Mouse (Mus musculus): Measurements from ENCODE around the gene Opa3. TPM values are rescaled to one million over a fixed set of nuclear protein-coding genes. Genes with fewer than 3 reads are reported as not detected.

Gene Opa3
- total RNA-seq, 2 experiments from 2014 or later: 54.7 to 60.0 TPM

DNA sequence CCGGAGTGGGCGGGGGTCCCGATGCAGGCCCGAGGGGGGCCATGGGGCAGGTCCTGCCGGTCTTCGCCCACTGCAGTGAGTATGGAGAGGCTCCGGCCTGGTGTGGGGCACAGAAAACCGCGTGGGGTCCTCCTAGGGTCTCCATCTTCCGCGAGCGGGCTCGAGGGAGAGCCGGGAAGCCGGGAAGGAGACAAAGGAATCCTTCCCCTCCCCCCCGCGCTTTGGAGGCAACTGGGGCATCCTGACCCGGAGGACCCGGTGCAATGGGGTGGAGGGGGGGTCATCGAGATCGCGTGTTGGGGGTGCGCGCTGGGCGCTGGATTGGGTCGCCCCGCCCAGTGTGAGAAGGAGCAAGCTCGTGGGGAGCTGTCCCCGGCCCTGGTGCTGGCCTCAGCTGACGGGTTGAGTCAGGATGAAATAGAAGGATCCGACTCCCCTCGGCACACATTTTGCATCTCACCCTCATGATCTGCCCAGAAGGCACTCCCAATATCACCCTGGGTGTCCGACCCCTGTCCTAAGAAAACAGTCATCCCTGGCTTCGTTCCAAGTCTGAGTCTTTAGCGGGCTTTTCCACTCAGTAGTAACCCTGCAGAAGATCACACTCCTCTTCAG is 54.8 kb downstream of the Opa3 start:
- peak; percentile 79 for DNase-seq

DNA sequence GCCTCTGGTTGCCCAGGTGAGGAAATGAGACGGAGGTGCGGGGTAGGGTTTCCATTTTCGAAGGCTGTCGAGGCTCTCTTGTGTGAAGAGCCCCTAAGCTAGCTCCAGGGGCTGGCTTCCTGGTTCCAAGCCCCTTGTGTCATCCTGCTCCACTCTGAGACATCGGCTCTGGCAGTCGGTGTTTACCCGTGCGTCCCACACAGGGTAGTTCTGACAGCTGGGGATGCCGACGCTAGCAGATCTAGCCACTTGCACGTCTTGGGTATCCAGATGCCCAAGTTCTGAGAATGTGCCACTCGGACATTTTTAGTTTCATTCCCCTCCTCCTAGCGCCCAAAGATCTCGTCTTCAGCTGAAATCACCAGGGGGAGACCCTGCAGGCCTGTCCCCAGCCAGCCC is 55.3 kb downstream of the Opa3 start:
- no peak for DNase-seq

DNA sequence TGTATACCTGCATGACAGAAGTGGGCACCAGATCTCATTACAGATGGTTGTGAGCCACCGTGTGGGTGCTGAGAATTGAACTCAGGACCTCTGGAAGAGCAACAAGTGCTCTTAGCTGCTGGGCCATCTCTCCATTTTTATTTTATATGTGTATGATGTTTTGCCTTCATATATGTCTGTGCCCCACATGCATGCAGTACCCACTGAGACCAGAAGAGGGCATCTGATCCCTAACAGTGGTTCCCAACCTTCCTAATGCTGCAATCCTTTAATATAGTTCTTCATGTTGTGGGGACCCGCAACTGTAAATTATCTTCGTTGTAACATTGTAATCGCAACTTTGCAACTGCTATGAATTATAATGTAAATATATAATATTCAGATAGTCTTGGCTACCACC is 56.6 kb downstream of the Opa3 start:
- peak; percentile 80 for DNase-seq

DNA sequence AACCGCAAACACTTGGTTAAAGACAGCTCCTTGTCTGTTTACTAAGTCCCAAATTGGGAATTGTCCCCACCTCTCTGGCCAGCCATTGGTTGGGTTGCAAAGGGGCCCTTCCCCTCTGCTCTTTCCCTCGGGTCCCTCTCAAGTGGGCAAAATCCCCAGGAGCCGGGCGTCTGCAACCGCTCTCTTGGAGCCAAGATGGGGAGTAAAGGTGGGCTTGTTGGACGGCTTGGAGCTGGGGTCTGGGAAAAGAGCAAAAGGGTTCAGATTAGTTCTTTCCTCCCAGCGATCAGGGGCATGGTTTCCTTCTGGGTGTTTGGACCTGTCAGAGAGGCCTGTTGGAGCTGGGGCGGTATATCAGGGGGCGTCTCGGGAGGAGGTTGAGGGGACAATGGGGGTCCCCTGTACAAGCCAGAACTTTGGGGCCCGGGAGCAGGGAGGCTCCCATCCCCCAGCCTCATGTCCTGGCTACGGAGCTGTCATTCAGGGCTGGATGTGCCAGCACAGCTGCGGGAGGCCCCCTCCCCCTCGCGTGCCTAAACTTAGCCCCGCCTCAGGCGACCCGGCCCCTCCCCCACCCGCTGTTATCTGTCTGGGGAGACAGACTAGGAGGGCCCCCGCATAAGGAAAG is 62.9 kb downstream of the Opa3 start:
- peak; percentile 67 for DNase-seq

DNA sequence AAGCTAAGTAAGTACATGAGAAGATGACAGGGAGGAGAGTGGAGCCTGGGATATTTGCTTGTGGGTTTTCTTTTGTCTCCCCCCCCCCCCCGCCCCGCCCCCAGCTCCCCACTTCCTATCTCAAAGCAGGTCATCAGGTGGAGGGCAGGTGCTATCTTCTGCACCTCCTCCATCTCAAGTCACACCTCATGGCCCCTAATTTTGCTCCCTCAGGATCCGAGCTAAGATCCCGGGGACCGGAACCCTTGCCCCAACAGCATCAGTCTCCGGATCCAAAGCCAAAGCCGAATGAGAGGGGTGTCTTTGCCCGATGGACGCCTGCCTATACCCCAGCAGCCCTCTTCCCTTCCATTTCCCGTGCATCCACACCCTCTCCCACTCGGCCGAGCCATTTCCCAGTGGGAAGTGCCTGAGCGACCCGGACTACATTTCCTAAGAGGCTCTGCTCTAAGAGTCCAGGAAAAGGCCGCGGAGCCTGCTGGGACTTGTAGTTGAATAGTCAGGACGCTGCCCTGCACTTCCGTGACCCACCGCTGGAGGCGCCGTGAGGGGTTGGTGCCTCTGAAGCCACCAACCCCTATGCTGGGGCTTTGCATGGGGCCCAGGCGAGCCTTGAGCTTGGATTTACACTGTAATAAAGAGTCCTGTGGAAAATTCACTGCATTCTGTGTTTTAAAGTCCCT is 67.5 kb downstream of the Opa3 start:
- peak; percentile 99 for DNase-seq

DNA sequence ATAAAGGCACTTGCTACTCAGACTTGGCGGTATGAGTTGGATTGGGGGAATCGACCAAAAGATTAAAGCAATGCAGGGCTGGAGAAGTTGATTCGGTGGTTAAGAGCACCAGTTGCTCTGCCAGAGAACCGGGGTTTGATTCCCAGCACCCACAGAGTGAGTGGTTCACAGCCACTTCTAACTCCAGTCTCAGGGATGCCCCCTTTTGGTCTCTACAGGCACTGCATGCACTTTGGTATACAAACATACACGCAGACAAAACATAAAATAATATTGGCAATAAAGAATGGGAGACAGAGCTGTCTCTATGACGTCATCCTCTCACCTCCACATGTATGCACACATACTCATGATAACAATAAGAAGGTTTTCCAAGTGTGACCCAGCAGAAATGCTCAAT is 68.9 kb downstream of the Opa3 start:
- no peak for DNase-seq

DNA sequence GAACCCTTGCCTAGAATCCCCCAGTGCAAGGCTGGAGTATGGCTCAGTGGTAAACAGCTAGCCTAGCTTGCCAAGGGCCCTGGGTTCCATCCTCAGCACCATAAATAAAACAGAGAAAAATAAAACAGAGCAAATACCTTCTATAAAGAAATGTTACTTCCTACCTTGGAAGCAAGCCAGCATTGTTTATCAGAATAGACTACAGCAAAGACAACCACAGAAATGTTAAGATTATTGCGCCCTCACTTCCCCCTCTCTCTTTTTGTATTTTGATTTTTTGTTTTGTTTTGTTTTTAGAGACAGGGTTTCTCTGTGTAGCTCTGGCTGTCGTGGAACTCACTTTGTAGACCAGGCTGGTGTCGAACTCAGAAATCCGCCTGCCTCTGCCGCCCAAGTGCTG is 69.7 kb downstream of the Opa3 start:
- no peak for DNase-seq

DNA sequence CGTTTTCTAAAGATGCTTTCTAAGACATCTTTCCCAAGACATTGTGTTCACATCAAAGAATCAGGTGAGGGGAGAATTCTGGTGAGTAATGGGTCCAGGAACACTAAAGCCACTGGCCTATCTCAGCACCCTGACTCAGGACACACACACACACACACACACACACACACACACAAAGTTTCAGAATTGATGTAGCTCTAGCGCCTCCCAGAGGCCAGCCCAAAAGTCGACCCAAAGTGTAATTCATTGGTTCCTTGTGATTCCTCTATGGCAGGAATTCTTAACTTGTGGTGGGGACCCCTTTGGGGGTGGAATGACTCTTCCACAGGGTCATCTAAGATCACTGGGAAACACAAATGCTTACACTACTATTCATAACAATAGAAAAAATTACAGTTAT is 71.1 kb downstream of the Opa3 start:
- DNase-seq: peak; percentile 70

DNA sequence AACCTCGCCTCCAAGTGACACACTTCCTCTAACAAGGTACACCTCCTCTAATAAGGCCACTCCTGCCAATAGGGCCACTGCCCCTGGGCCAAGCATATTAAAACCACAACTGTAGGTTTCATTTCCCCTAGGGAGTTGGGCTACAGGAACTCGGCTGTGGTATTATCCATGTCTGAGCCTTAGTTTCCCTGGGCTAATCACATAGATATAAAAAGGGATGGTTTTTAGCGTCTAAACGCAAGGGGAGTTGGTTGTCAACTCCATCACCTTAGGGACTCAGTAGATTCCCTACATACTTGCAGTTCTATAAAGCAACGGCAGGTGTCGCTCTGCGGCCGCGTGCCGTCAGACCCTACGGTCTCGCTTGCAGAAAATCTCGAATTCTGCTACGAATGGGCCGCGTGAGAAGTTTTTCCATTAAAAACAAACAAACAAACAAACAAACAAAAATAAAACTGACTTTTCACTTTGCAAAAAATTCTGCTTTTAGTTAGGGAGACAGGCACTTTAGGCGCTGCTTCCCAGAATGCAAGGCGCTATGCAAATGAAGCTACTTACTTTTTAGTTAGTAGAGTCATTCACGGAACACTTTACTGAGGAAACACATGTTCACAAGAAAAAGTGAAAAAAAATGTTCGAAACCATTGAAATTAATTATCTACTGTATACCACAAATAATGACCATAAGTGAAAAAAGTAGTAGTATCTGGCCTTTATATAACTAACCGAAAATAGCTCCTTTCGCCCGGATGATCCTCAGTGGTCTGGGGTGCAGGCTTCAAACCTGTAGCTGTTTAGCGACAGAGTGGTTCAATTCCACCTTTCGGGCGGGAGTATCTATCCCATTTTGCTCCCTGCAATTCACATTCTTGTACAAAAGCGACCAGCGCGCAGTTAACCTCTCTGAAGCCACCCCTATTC is 72.6 kb downstream of the Opa3 start:
- DNase-seq: peak; percentile 90

DNA sequence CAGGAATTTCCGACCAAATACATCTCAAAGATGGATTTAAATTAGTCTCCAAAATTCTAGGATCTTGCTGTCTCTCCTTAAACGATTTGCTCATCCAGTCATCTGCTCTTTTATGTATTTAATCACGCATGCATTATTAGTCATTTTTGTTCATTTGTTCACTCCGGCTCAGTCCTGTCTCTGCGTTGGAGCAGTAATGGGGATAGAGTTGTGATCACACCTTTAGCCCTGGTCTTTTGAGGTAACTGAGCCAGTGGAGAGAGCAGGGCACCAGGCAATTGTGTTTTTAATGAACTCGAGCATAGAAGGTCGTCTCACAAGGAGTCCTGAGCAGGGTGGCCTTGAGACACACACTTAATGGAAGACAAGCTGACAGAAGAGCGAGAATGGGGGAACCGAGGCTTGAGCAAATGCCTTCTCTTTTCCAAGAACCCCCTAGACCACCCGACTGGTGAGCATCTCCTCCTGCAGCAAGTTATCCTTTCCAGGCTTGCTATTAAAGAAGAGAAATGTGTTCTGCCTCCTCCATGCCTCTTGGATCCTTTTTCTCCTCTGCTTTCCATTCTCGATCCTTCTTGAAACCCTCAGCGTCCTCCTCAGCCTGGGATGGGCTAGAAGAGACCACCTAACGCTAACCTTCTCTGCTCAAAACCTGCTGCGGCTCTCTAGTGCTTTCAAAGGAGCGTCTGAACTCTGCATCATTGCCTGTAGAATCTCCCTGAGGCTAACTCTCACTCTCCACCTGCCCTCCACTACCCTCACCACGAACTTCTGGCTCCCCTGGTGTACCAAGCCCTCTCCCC is 73.5 kb downstream of the Opa3 start:
- DNase-seq: no peak

DNA sequence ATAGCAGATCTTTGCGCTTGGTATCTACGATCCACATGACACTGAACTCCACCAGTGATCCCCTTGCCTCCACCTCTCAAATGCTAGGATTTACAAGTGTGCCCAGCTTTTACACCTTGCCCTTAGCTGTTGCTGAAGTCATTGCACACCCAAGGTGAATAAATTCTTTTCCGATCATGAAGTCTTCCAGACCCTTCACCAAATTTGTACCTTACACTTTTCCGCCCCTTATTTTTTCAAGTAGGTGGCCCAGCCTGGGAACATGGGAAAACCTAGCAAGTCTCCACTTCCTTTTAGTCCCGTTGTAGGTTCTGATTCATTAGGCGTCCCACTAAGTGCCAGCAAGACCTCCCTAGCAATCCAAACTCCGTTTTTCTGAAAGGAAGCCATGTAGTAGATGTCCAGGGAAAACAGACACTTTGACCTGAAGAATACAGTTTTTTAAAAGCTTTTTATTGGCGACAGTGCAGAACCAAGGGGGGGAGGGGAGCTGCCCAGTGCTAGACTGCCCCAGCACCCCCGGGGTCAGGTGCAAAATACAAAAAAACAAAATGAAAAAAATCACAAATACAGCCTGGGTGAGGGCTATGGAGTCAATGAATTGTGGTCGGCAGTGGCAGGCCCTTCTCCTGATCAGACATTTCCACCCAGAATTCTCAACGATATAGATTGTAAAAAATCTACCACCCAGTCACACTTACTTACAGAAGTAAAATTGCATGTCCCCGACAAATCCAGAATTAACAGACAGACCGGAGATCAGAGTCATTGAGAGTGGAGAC is 74.3 kb downstream of the Opa3 start:
- DNase-seq: no peak

DNA sequence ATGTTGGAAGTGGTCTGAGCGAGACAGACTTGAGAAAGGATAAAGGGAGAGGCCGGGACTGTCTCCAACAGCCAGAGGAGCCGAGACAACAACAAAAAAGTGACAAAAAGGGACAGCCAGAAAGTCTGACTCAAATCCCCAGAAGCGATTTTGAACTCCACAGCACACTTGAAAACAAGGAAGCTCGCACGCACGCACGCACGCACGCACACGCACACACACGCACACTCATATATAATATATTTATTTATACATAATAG is 74.8 kb downstream of the Opa3 start:
- DNase-seq: no peak

DNA sequence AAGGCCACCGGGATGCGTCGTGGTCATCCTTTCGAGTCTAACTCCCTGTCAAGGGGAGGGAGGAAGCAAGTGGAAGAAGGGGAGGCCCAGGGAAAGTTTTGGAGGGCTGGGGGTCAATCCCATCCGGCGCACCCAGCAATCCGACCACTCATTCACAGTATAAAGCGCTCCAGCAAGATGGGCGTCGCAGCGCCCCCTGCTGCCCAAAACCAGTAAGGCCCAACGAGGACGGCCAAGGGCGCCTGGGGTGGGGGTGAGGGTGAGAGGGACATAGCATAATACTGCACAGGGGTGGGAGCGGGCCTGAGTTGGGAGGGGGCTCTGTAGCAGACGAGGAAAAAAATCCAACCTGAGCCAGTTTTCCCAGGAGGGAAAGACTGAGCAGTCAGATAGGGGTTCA is 75.6 kb downstream of the Opa3 start:
- DNase-seq: peak; percentile 91

DNA sequence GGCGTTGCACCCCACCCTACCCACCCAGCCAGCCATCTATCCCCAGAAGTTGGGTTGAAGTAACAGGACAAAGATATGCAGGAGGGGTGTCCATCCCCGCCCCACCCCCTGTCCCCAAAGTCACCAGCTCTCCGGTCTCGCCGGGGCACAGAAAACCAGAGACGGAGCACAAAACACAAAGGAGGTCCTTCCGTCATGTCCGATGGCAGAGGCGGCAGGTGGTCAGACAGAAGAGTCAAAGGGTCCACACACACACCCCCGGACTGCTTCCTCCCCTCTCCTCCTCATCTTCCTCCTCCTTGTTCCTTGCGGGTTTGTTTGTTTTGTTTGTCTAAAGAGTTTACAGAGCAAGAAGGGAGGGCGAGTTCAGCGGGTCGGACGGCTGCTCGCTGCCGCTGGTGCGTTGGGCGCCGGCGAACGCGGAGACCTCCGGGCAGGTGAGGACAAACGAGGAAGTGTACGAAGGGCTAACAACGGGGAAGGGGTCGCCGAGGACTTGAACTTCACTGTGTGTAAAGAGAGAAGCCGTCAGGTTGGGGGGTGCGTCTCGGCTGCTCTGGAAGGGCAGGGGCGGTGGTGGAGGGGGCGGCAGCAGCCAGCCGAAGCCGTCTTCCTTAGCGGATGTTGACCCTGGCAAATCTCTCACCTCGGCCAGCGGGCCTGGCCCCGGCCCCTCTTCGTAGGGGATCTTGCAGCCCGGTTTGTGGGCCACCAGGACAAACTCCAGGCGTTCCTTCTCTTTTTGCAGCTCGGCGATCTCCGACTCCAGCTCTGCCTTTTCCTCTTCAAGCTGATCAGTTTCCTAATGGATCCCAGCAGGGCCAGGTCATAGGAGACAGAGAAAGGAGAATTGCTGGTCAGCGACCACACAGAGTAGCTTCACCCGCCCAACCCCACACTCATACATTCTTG is 76.6 kb downstream of the Opa3 start:
- DNase-seq: peak; percentile 14

DNA sequence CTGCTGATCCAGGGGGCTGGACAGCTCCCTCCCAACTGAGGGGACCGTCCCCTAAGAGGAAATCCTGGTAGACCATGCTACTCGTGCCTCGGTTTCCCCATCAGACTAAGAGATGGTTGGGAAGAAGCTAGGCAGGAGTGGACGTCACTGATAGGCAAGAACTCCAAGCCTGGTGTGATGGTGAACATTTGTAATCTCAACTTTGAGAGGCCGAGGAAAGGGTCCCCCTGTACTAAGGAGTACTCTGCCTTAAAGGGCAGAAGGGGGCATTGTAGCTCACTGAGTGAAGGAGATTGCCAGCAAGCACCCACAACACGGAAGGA is 77.2 kb downstream of the Opa3 start:
- no peak for DNase-seq

Small RNAs within 50 kb of the gene (microRNA-seq; reads per million reads assigned to microRNA genes)
- gene Mir330: 786 to 842 reads per million in 2 experiments

Other genes starting within 250 kb of the Opa3 start
- gene Nanos2, start 240.9 kb upstream of the Opa3 start, total RNA-seq (2021): under 1 TPM in 1 of 2 experiments, not detected in 1; 0.23 TPM
- gene Mypop, start 237.1 kb upstream of the Opa3 start, total RNA-seq (2021): 1 to 10 TPM; 1.4 to 1.5 TPM
- 10 to 100 TPM; 27.3 to 32.3 TPM for gene Irf2bp1, start 224.3 kb upstream of the Opa3 start, total RNA-seq (2021)
- not detected for gene Foxa3, start 204.8 kb upstream of the Opa3 start, total RNA-seq (2021)
- 10 to 100 TPM; 57.3 to 62.5 TPM for gene Sympk, start 204.0 kb upstream of the Opa3 start, total RNA-seq (2021)
- gene Rsph6a, start 173.6 kb upstream of the Opa3 start, total RNA-seq (2021): not detected
- 10 to 100 TPM; 60.3 to 62.9 TPM for gene Dmwd, start 152.1 kb upstream of the Opa3 start, total RNA-seq (2021)
- gene Dmpk, start 144.5 kb upstream of the Opa3 start, total RNA-seq (2021): 100 to 1,000 TPM; 188 to 201 TPM
- gene Six5, start 133.7 kb upstream of the Opa3 start, total RNA-seq (2021): 10 to 100 TPM; 10.3 to 10.4 TPM
- gene Gm4969, start 110.0 kb upstream of the Opa3 start, total RNA-seq (2021): under 1 TPM; 0.33 to 0.56 TPM
- 1 to 10 TPM; 5.5 to 7.2 TPM for gene Fbxo46, start 108.5 kb upstream of the Opa3 start, total RNA-seq (2021)
- gene Qpctl, start 79.0 kb upstream of the Opa3 start, total RNA-seq (2021): 1 to 10 TPM; 6.9 to 7.7 TPM
- 10 to 100 TPM; 95.2 to 99.9 TPM for gene Snrpd2, start 78.6 kb upstream of the Opa3 start, total RNA-seq (2021)
- 1 to 10 TPM; 1.3 TPM for gene Gipr, start 62.2 kb upstream of the Opa3 start, total RNA-seq (2021)
- 10 to 100 TPM; 70.6 to 77.3 TPM for gene Eml2, start 51.9 kb upstream of the Opa3 start, total RNA-seq (2021)
- 1 to 10 TPM; 6.7 to 8.1 TPM for gene Gpr4, start 15.8 kb upstream of the Opa3 start, total RNA-seq (2021)
- gene Vasp, start 43.5 kb downstream of the Opa3 start, total RNA-seq (2021): 100 to 1,000 TPM; 117 to 119 TPM
- under 1 TPM in 1 of 2 experiments, not detected in 1; 0.26 TPM for gene Ppm1n, start 51.7 kb downstream of the Opa3 start, total RNA-seq (2021)
- gene Rtn2, start 54.3 kb downstream of the Opa3 start, total RNA-seq (2021): 10 to 100 TPM; 30.2 to 32.3 TPM
- under 1 TPM; 0.52 to 0.86 TPM for gene Fosb, start 81.7 kb downstream of the Opa3 start, total RNA-seq (2021)
- gene Ercc1, start 116.4 kb downstream of the Opa3 start, total RNA-seq (2021): 10 to 100 TPM; 42.4 to 43.5 TPM
- gene Cd3eap, start 131.1 kb downstream of the Opa3 start, total RNA-seq (2021): 1 to 10 TPM; 9.0 to 9.5 TPM
- 10 to 100 TPM; 39.0 to 47.2 TPM for gene Ppp1r13l, start 131.4 kb downstream of the Opa3 start, total RNA-seq (2021)
- gene Ercc2, start 153.7 kb downstream of the Opa3 start, total RNA-seq (2021): 10 to 100 TPM; 13.8 to 18.6 TPM
- under 1 TPM; 0.33 to 0.36 TPM for gene Klc3, start 175.8 kb downstream of the Opa3 start, total RNA-seq (2021)
- 1,000 to 10,000 TPM; 2,784 to 3,078 TPM for gene Ckm, start 176.4 kb downstream of the Opa3 start, total RNA-seq (2021)
- 10 to 100 TPM; 28.8 to 30.3 TPM for gene Mark4, start 230.5 kb downstream of the Opa3 start, total RNA-seq (2021)
- gene Exoc3l2, start 235.0 kb downstream of the Opa3 start, total RNA-seq (2021): 1 to 10 TPM in 1 of 2 experiments, under 1 TPM in 1; 0.93 to 1.1 TPM

Data from heart, postnatal 4 days (tissue).